Mouse (Mus musculus) G1E (cell line): ENCODE data around the gene Dzank1. TPM values are rescaled to one million over a fixed set of nuclear protein-coding genes. Genes with fewer than 3 reads are reported as not detected.

Experiments
- ATAC-seq: 2 replicates; pipeline ENCODE4 v1.8.0; 2016; ENCODE audit warnings: mild to moderate bottlenecking; ENCODE audit not compliant: insufficient number of reproducible peaks, poor library complexity, low FRiP score, severe bottlenecking; ENCODE audit errors: extremely low read depth
- DNase-seq: peaks from one replicate; pipeline ENCODE4 v3.0.0; 2012; ENCODE audit warnings: low spot score
- H3K27me3 ChIP-seq: 2 replicates; pipeline ENCODE4 v1.6.1; 2012; ENCODE audit warnings: mild to moderate bottlenecking, low read length, inconsistent platforms; ENCODE audit not compliant: insufficient read depth
- H3K36me3 ChIP-seq: replicated peaks from 2 replicates; pipeline ENCODE3; 2012; ENCODE audit warnings: mild to moderate bottlenecking, inconsistent platforms
- H3K4me1 ChIP-seq: 2 replicates; pipeline ENCODE4 v1.6.1; 2012; ENCODE audit warnings: low read depth, low read length, inconsistent platforms, mixed read lengths; ENCODE audit not compliant: insufficient read depth
- H3K4me3 ChIP-seq: 2 replicates; pipeline ENCODE4 v1.5.1; 2012; ENCODE audit warnings: low read depth, mild to moderate bottlenecking, inconsistent platforms, low read length, moderate library complexity, mixed read lengths
- H3K9me3 ChIP-seq: replicated peaks from 2 replicates; pipeline ENCODE4 v1.6.1; 2012; ENCODE audit warnings: inconsistent platforms
- CTCF ChIP-seq: IDR thresholded peaks from 2 replicates; pipeline ENCODE4 v1.5.1; 2012; ENCODE audit warnings: low read depth, low read length, inconsistent platforms, mixed read lengths
- GATA1 ChIP-seq: IDR thresholded peaks from 2 replicates; pipeline ENCODE4 v1.6.1; 2012; ENCODE audit warnings: borderline replicate concordance, low read length, inconsistent platforms, mixed read lengths
- GATA2 ChIP-seq: IDR thresholded peaks from 2 replicates; pipeline ENCODE4 v1.6.1; 2012; ENCODE audit warnings: low read depth, low read length, inconsistent platforms, borderline replicate concordance
- POLR2AphosphoS5 ChIP-seq: IDR thresholded peaks from 2 replicates; pipeline ENCODE4 v1.6.1; 2012; ENCODE audit warnings: low read depth, low read length, inconsistent platforms; ENCODE audit not compliant: insufficient replicate concordance
- TAL1 ChIP-seq: conservative IDR thresholded peaks from 2 replicates; pipeline ENCODE4 v1.6.1; 2012; ENCODE audit warnings: low read depth, low read length, inconsistent platforms, mixed read lengths
- polyA plus RNA-seq: library from polyadenylated mRNA; stranded (reverse); fragments of >175 nt; gene quantifications from 2 replicates; pipeline ENCODE4 v1.2.3, GENCODE M21; 2012
- total RNA-seq, 2 experiments: library from RNA; stranded (forward) in 1 of 2; stranded (reverse) in 1 of 2; fragments of 200-1000 nt in 1 of 2; fragments of >200 nt in 1 of 2; fragmentation: Nextera tagmentation in 1 of 2; gene quantifications; 2 replicates each; pipeline ENCODE4 v1.2.3; 2014 to 2017

Dzank1 gene
- total RNA-seq (2014; fragmentation: Nextera tagmentation) (0.53 TPM in 1 of 2 replicates, not detected in the other), total RNA-seq (2017) (0.22 and 0.23 TPM in 2 replicates), polyA plus RNA-seq (0.01 and 0.02 TPM in 2 replicates)

DNA sequence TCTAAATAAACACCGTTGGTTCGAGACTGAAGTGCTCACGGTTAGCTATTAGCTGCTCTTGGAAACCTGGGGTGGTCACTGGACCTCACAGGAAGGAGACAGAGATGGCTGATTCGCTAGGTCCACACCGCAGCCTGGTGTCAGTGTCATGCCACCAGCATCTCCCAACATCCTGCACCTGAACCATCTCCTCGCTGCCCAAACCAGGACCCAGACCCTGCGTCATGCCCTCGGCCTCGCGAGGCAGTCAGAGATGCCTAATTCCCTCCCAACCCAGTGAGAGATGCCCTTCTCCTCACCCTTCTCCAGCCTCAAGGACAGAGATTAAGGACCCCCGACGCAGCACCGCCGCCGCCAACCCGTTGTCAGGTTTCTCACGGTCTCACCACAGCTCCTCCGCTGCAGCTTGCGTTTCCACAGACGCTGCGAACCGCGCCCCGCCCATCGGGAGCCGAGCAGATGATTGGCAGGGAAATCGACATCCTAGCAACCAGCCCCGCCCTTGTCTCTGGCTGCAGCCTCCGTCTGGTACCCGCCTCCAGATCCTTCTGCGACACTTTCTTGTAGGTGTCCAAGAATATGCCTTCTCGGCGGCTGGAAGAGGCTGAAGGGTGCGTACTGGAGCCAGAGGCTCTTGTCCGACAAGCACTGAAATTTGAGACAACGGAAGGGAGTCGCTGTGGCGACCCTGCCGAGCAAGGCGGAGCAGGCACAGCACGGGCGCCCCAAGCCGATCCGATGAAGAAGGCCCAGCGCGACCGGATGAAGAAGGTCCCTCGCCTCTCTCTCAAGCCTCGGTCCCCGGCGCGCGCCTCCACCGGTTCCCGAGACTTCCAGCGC lies at the start of gene Dzank1, which contains the start of gene Polr3f:
Dzank1 (minus strand) TSS at position 434 of the 840 bp plus-strand sequence.
Polr3f (plus strand) TSS at position 738 of the 840 bp plus-strand sequence.
- ATAC-seq (peak; percentile 98), DNase-seq (peak; percentile 92)

DNA sequence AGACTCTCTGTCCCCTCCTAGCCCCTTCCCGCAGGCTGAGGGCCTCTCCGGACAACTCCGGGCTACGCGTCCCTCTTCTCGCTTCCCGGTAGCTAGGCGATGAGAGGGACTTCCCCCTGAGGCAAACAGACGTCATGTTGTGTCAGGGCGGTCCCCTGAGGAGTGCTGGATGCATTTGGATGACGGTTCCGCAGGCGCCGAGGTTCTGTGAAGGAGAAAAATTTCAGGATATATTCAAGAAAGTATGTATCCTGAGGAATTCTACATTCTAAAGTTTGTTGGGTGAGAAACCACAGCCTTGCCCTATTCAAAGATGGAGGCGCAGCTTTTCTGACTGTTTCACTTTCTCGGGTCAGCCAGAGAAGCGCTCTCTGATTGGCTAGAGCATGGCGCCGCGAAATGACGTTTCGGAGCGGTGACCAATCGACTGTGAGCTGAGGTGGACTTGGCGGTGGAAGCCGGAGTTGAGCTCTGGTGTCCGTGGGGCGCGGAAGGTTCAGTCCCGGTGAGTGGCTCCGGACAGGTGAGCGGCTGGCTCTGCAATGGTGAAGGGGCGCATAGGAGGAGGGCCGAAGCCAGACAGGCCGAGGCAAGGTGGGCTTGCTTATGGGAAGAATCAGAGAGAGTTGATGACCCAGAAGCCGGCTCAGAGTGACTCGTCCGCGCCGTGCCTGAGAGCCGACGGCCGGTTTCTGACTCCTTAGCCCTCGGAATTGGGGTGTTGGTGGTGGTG lies 28.8 kb upstream of the Dzank1 start, which contains the start of gene Sec23b:
Sec23b (plus strand) TSS at position 410 of the 733 bp plus-strand sequence.
- Histone ChIP-seq H3K4me3 (peak within 1 kb of the TSS; percentile 79), H3K36me3 (peaks cover 16% of the 10 kb centered on the region), H3K4me1 (peaks cover 15% of the 10 kb centered on the region; the same call in 1 of the 2 replicates), H3K27me3 (no peaks in the 10 kb centered on the region), H3K9me3 (no peaks in the 10 kb centered on the region)
- ATAC-seq (peak; percentile 96), DNase-seq (peak; percentile 91)
- no peak for TF ChIP-seq TAL1
- no peak for TF ChIP-seq GATA2
- no peak for TF ChIP-seq POLR2AphosphoS5
- TF ChIP-seq GATA1 = no peak

More for the DNA sequence above, at the start of gene Dzank1, which contains the start of gene Polr3f:
- Histone ChIP-seq H3K4me3 (peak within 1 kb of the TSS; percentile 93), H3K36me3 (peaks cover 27% of the 10 kb centered on the region), H3K27me3 (peaks cover 11% of the 10 kb centered on the region), H3K9me3 (no peaks in the 10 kb centered on the region), H3K4me1 (peaks cover 29% of the 10 kb centered on the region)
- TF ChIP-seq TAL1 (no peak), GATA2 (no peak), POLR2AphosphoS5 (no peak), CTCF (no peak)

DNA sequence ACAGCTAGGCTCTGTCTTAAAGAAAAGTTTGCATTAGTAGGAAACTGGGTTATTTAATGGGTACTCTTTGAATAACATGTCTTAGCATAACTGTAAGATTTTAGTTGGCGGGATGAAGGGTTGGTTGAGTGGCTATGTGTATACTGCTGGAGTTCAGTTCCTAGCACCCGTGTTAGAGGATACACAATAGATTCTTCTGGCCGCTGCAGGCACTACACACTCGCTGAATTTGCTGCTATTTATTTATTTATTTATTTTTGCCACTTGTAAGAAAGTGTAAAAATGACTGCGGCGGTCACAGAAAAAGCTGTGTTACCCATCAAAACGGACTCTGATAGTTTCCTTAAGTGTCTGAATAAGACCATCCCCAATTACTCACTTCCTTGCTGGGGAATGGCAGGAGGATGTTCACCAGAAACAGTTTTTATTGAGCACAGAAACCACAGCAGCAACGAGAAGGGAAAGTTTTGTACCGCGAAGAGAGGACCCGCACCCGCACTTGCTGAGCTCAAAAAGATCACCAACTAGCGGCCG lies 28.1 kb upstream of the Dzank1 start:
- Histone ChIP-seq H3K9me3 (no peaks in the 10 kb centered on the region), H3K4me3 (peak overlapping the region; percentile 79), H3K4me1 (peaks cover 15% of the 10 kb centered on the region; the same call in 1 of the 2 replicates), H3K27me3 (no peaks in the 10 kb centered on the region), H3K36me3 (peaks cover 16% of the 10 kb centered on the region)
- DNase-seq (no peak), ATAC-seq (peak; percentile 10; the same call in 1 of the 2 replicates)
- TF ChIP-seq GATA1 = no peak
- no peak for TF ChIP-seq GATA2
- no peak for TF ChIP-seq TAL1
- TF ChIP-seq POLR2AphosphoS5 = no peak
- TF ChIP-seq CTCF = no peak

DNA sequence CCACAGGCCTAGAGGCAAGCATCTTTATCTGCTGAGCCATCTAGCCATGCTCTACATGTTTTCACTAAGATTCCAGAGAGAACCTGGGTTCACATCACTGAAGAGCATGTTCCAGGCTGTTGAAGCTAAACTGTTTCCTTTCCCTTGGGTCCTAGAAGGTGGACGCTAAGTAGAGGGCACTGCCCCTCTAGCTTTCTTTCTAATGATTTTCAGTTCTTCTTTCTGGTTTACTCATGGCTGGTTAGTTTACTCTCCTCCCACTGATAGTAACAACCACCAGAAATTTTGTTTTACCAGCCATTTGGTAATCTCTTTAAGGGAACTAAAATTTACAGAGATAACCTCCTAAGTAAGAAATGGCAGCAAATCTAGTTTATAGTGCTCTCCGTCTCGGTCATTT lies 26.7 kb upstream of the Dzank1 start:
- no peaks in the 10 kb centered on the region for H3K9me3 ChIP-seq
- ATAC-seq = no peak
- peaks cover 15% of the 10 kb centered on the region; the same call in 1 of the 2 replicates for H3K4me1 ChIP-seq
- TF ChIP-seq GATA2 (no peak), CTCF (no peak), TAL1 (no peak), POLR2AphosphoS5 (no peak), GATA1 (no peak)
- H3K27me3 ChIP-seq = no peaks in the 10 kb centered on the region
- no peak for DNase-seq
- peaks cover 4% of the 10 kb centered on the region for H3K36me3 ChIP-seq
- no peak overlapping the region for H3K4me3 ChIP-seq

DNA sequence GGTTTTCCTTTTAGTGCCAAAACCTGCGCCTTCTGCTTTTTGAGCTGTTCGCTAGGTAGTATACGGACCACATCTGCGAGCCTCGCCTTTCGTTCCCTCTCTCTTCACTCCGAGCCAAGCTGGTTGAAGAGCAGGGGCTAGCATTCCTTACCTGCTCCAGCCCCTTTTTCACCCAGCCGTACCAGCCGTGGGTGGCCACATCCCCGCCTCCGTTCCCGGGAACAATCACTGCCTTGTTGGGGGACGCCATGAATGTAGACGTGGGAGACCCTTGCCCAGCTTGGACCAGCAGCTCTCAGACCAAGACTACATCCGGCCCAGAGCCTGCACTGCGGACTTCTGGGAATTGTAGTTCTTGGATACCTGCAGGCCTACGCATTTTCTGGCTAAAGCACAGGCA lies 23.3 kb upstream of the Dzank1 start, which contains the start of gene Rbbp9:
Rbbp9 (minus strand) TSS at position 341 of the 400 bp plus-strand sequence.
- peak within 1 kb of the TSS; percentile 76 for H3K4me3 ChIP-seq
- no peak for TF ChIP-seq TAL1
- TF ChIP-seq CTCF = no peak
- TF ChIP-seq GATA1 = no peak
- no peak for TF ChIP-seq GATA2
- no peak for TF ChIP-seq POLR2AphosphoS5
- H3K36me3 ChIP-seq = peaks cover 24% of the 10 kb centered on the region
- no peaks in the 10 kb centered on the region for H3K27me3 ChIP-seq
- peaks cover 7% of the 10 kb centered on the region; the same call in 1 of the 2 replicates for H3K4me1 ChIP-seq
- H3K9me3 ChIP-seq = no peaks in the 10 kb centered on the region
- ATAC-seq (peak; percentile 73), DNase-seq (peak; percentile 43)

DNA sequence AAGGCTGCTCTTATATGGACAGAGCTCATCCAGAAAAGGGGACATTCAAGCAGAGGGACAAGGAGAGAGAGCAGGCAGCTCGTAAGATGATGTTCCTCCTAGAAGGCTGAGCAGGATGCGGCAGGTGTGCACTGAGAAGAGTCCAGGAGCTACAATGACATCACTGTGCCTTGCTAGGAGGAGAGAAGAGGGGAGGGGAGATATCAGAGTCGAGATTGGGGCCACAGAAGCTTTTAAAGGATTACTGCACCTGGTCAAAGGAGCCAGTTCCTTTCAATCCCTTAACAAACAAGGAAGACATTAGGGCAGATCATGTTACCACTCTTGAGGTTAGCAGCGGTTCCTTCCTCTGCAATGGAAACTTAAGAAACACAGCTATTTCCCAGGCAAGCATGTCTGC lies 20.3 kb upstream of the Dzank1 start:
- peaks cover 44% of the 10 kb centered on the region for H3K36me3 ChIP-seq
- H3K27me3 ChIP-seq = no peaks in the 10 kb centered on the region
- TF ChIP-seq GATA1 (no peak), POLR2AphosphoS5 (no peak), CTCF (no peak), GATA2 (no peak), TAL1 (no peak)
- peaks cover 6% of the 10 kb centered on the region; the same call in 1 of the 2 replicates for H3K4me1 ChIP-seq
- DNase-seq = no peak
- no peak for ATAC-seq
- H3K4me3 ChIP-seq = no peak overlapping the region
- no peaks in the 10 kb centered on the region for H3K9me3 ChIP-seq
